Mouse (Mus musculus) neutrophil, adult 83 days (primary cell): ENCODE data around the gene Rnase4. TPM values are rescaled to one million over a fixed set of nuclear protein-coding genes. Genes with fewer than 3 reads are reported as not detected.

ENCODE experiments used
- total RNA-seq, 2 experiments: library from RNA; stranded (reverse); gene quantifications; one replicate each; pipeline ENCODE4 v1.2.4; 2023

The Rnase4 gene
- 1 to 10 TPM; 5.1 to 5.8 TPM for total RNA-seq

DNA sequence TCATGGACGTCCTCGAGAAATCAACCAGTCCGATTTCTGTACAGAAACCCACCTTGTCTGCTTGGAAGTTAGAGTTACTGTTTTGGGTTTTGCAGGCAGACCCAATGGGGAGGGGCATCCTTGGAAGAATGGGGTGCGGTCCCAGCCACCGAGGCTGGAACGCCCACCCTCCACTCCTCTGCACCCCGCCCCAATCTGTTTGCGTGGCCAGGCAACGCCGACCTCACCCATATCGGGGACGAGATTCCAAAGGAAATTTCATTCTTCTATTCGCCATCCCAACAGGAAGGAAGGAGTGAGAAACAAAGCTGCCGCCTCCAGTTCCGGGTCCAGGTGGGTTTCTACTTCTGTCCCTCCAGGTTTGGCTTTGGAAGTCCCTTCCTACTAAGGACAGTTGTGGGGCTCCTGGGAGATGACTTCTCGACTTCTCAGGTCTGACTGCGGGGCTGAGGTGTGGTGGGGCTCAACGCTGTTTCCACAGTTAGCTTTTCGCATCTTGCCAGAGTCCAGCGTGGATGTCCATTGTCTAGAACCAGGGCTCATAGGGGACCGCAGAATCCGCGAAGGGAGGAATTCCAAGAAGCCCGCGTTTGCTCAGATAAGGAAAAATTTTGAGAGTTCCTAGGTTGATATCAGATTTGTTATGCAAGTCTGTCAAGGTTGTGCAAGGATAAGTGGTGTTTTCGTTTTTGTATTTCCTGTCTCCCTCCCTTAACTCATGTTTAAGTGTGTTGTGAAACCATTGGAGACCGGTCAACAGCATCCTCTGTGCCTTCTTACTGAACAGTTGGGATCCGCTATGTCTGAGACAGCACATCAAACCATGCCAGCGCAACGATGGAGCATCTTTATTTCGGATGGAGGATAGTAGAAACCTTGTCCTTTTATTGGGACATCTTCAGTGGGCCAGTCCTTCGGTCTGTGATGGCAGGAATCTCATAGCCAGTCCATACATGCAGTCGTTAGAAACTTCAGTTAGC is at the start of gene Rnase4, which contains the start of gene Ang:
Gene Rnase4 (plus strand): TSS at position 157 of the 980 bp plus-strand sequence.
Gene Ang (plus strand): TSS at position 230 of the 980 bp plus-strand sequence.

DNA sequence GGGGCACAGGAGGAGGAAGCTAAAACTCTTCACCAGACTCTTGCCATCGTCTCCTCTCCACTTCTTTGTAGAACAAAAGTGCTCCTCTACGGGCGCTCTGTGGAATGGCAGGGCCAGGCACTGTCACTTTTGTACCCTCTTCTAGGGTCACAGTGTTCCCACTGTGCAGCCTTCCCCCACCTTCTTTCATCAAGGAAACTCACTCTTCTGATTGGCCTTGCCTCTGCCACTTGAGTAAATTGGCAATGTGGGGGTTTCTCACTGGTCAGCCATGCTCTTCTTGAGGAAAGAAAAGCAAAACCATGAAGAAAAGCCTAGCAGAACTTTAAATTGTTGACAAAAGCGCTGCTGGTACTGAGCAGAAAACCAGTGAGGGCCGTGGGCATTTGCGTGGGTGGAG is 49.1 kb upstream of the Rnase4 start, which contains the start of gene Rnase9:
Gene Rnase9 (minus strand): TSS at position 101 of the 400 bp plus-strand sequence.

DNA sequence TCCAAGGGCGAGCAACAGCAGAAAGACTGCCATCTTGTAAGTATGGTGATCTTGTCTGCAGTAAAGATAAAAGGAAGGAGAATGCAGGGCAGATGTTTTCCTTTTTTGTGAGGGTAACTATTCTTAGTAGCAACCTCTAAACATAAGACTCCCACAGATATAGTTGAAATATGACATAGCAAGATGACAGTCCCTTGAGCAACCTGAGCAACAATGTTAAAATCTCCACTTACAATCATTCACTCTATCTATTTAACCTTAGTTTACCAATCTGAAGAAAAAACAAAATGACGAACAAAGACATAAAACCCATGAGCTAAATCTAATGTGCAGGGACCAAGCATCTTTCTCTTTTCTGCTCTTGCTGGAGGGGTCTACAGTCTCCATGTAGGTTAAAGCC is 40.8 kb upstream of the Rnase4 start, which contains the start of gene Rnase11:
Gene Rnase11 (minus strand): TSS at position 101 of the 400 bp plus-strand sequence.

DNA sequence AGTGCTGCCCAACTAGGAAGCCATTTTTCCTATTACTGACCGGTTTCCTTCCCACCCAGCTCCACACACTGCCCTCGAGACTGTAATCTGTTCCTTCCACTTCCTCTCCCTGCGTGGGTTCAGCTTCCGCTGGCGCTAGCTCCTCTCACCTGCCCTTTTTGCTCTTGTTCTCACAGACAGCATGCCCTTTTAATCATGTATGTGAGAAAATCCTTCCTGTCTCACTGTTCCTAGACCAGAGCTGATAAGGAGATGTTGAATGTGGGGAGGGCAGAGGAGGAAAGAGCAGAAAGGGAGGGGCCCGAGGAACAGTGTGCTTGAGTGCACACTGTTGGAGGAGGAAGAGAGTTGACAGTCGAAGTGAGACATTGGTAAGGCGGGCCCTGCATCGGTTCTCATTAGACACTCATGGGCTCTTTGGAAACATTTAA is 33.5 kb upstream of the Rnase4 start, which contains the start of gene Rnase12:
Gene Rnase12 (minus strand): TSS at position 261 of the 431 bp plus-strand sequence.

DNA sequence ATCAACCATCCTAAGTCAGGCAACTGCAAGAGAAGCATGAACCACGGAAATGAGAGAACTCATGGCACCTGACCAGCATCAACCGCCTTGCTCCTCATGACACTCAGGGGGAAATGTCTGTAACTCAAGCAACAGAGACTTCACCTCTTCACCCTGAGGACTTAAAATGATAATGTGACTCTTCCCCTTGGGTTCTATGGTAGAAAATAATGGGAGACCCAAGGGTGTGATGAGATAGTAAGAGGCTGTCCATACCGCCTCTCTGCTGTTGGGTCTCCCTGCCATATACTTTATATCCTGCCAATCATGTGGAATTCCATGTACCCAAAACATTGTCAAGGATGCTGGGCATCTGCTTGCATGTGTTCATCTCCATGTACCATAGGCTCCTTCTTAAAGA is 16.5 kb upstream of the Rnase4 start, which contains the start of gene Olfr750:
Gene Olfr750 (minus strand): TSS at position 101 of the 400 bp plus-strand sequence.

DNA sequence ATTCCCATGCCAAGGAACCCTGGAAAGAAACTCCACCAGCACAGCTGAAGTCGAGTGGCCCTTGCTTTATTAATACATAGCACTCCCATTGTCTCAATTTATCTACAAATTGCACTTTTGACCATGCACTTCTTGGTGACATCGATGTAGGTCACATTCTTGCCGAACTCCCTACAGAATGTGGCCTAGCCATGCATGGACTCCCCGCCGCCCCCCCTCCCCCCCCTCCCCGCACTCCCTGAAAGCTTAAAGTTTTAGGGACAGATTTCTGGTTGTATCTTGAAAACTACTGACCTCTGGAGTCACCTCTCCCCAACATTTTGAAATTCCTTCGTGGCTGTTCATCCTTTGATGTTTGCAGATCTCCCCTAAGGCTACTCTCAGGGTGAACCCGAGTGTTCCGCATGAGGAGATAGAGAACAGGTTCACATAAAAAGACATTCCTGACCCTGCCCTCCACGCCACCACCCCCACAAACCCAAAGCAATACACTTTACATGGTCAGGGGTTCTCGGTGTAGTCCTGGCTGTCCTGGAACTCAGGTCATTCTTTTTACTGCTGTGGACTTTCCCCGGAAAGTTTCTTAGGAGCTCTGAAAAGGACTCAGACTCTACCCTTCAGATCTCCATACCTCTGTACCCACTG is 23.2 kb downstream of the Rnase4 start, which contains the start of gene Eddm3b:
Gene Eddm3b (plus strand): TSS at position 511 of the 645 bp plus-strand sequence.

DNA sequence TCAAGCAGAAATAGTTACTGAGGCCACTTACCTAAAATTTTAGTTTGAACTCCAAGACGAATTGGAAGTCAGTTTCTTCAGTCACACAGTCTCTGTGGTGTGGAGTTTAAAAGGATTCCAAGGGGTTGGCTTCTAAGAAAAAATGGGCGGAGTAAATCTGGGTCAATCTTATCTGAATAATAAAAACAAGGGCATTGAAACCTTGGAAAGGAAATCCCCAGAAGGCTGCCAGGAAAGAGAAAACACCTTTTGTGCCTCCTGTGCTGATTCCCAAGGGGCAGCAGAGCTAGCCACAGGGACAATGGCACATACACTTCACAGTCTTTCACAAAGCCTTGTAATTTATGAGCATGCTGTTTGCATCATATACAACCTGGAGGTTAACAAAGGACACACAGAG is 55.8 kb downstream of the Rnase4 start, which contains the start of gene Rnase1:
Gene Rnase1 (minus strand): TSS at position 101 of the 400 bp plus-strand sequence.

Other genes with a start within 250 kb of the Rnase4 start
- gene Tep1, start 220.5 kb upstream of the Rnase4 start, total RNA-seq = 10 to 100 TPM; 49.5 to 58.5 TPM
- under 1 TPM; 0.13 to 0.33 TPM for gene Klhl33, start 193.6 kb upstream of the Rnase4 start, total RNA-seq
- 10 to 100 TPM; 22.8 to 27.0 TPM for gene Osgep, start 166.2 kb upstream of the Rnase4 start, total RNA-seq
- gene Apex1, start 166.1 kb upstream of the Rnase4 start, total RNA-seq = 10 to 100 TPM; 16.0 to 20.1 TPM
- 10 to 100 TPM; 53.6 to 56.3 TPM for gene Pip4p1, start 160.2 kb upstream of the Rnase4 start, total RNA-seq
- 100 to 1,000 TPM in 1 of 2 experiments, 10 to 100 TPM in 1; 77.0 to 104 TPM for gene Pnp, start 160.0 kb upstream of the Rnase4 start, total RNA-seq
- 10 to 100 TPM; 91.1 to 96.2 TPM for gene Gm49342, start 146.6 kb upstream of the Rnase4 start, total RNA-seq
- 10 to 100 TPM in 1 of 2 experiments, 1 to 10 TPM in 1; 9.1 to 11.8 TPM for gene Pnp2, start 135.1 kb upstream of the Rnase4 start, total RNA-seq
- gene Rnase10, start 83.3 kb upstream of the Rnase4 start, total RNA-seq = not detected
- not detected for gene Rnase9, start 49.2 kb upstream of the Rnase4 start, total RNA-seq
- gene Rnase11, start 40.9 kb upstream of the Rnase4 start, total RNA-seq = not detected
- 1 to 10 TPM; 1.7 to 2.0 TPM for gene Rnase12, start 33.4 kb upstream of the Rnase4 start, total RNA-seq
- not detected for gene Olfr750, start 16.6 kb upstream of the Rnase4 start, total RNA-seq
- 1 to 10 TPM; 3.5 to 5.6 TPM for gene Ang, start 73 bp downstream of the Rnase4 start, total RNA-seq
- not detected for gene Eddm3b, start 23.3 kb downstream of the Rnase4 start, total RNA-seq
- 10 to 100 TPM; 42.5 to 44.9 TPM for gene Rnase6, start 32.8 kb downstream of the Rnase4 start, total RNA-seq
- gene Rnase1, start 55.7 kb downstream of the Rnase4 start, total RNA-seq = not detected
- gene Rnase2b, start 71.2 kb downstream of the Rnase4 start, total RNA-seq = 1 to 10 TPM; 2.5 to 2.7 TPM
- not detected for gene Ang2, start 108.1 kb downstream of the Rnase4 start, total RNA-seq
- not detected for gene Ear14, start 112.3 kb downstream of the Rnase4 start, total RNA-seq
- 10 to 100 TPM; 50.2 to 56.3 TPM for gene Rnase2a, start 165.0 kb downstream of the Rnase4 start, total RNA-seq